Mouse (Mus musculus) liver, adult 2 months (tissue): ENCODE measurements at regions not wholly inside any gene's neighbourhood (a gene's known extent, or its start where the extent isn't known, plus 50 kb on each side); places are given as distances from the start of the nearest gene placed in this dataset.

ENCODE experiments used
- DNase-seq: peaks from one replicate; pipeline ENCODE4 v3.0.0-alpha.2; 2011; ENCODE audit warnings: low read depth, low spot score; ENCODE audit errors: extremely low read depth
- H3K27ac ChIP-seq: fragments of 200-500 bp; replicated peaks from 2 replicates; pipeline ENCODE4 v1.5.1; 2012; ENCODE audit warnings: low read depth, mild to moderate bottlenecking, control low read depth, inconsistent platforms, low read length; ENCODE audit not compliant: insufficient read depth
- H3K27me3 ChIP-seq: fragments of 200-500 bp; 2 replicates; pipeline ENCODE4 v1.6.1; 2012; ENCODE audit warnings: mild to moderate bottlenecking, moderate library complexity, low read length, inconsistent platforms; ENCODE audit not compliant: control insufficient read depth, insufficient read depth
- H3K36me3 ChIP-seq: fragments of 200-500 bp; 2 replicates; pipeline ENCODE4 v1.6.1; 2012; ENCODE audit warnings: low read length, inconsistent platforms; ENCODE audit not compliant: control insufficient read depth, insufficient read depth
- H3K4me1 ChIP-seq: fragments of 200-500 bp; 2 replicates; pipeline ENCODE4 v1.6.1; 2011; ENCODE audit warnings: low read length; ENCODE audit not compliant: control insufficient read depth, insufficient read depth
- H3K4me3 ChIP-seq: fragments of 200-500 bp; 2 replicates; pipeline ENCODE4 v1.5.1; 2011; ENCODE audit warnings: low read depth, mild to moderate bottlenecking, control low read depth, low read length, moderate library complexity; ENCODE audit not compliant: insufficient read depth
- H3K79me2 ChIP-seq: fragments of 200-500 bp; 2 replicates; pipeline ENCODE4 v1.6.1; 2012; ENCODE audit warnings: inconsistent platforms, mild to moderate bottlenecking, low read length, moderate library complexity; ENCODE audit not compliant: control insufficient read depth, insufficient read depth
- H3K9ac ChIP-seq: fragments of 200-500 bp; 2 replicates; pipeline ENCODE4 v1.6.1; 2012; ENCODE audit warnings: low read depth, mild to moderate bottlenecking, control low read depth, inconsistent platforms, low read length
- CTCF ChIP-seq: fragments of 200-500 bp; IDR thresholded peaks from 2 replicates; pipeline ENCODE4 v1.5.1; 2011; ENCODE audit warnings: low read depth, low read length, control low read depth
- POLR2A ChIP-seq: fragments of 200-500 bp; IDR thresholded peaks from 2 replicates; pipeline ENCODE4 v1.6.1; 2011; ENCODE audit warnings: low read length, control low read depth; ENCODE audit not compliant: insufficient read depth; ENCODE audit errors: extremely low read depth
- WGBS: fragments of 180-500 bp; shearing (Covaris S2); methylation state at CpG from one replicate; pipeline ENCODE4 v1.1.7; 2018; 5-methylcytosine and 5-hydroxymethylcytosine counted together

DNA sequence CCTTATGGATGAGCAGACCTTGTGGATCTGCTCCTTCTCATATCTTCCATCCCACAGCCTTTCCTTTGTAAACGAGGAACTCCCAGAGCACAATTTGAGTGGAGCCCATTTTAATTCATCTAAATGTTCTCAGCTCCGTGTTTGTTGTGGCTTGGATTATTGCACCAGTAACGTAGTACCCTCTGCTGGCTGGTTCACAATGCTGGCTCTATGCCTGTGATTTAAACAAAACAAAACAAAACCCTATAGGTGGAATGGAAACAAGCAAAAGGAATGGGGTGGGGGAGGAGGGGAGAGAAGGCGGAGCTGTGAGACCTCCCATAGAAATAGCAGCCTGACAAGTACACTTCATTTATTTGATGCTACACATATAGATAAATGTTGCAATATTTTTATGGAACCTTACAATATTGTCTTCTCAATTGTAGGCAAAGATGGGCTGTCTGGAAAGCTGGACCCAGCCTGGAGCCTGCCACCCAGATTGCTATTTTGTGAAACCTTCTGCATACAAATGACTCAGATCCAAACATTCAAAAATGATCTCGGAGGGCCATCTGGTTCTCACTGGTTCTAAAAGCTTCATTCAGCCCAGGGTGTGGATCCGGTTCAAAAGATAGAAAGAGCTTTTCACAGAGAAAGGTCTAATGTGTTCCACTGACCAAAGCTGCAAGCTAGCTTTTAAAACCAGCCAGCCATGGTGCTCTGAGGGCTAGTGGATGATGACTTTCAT lies 230.3 kb upstream of the Ubash3b start:
- Histone ChIP-seq H3K9ac (no peak overlapping the region), H3K27me3 (no peaks in the 10 kb centered on the region; the same call in 1 of the 2 replicates), H3K27ac (no peak overlapping the region), H3K4me3 (no peak overlapping the region), H3K36me3 (no peaks in the 10 kb centered on the region), H3K4me1 (no peaks in the 10 kb centered on the region), H3K79me2 (no peaks in the 10 kb centered on the region)
- DNase-seq: no peak
- 61% methylated on average over 6 of the region's 6 CpGs for WGBS
- TF ChIP-seq CTCF (no peak), POLR2A (no peak)

DNA sequence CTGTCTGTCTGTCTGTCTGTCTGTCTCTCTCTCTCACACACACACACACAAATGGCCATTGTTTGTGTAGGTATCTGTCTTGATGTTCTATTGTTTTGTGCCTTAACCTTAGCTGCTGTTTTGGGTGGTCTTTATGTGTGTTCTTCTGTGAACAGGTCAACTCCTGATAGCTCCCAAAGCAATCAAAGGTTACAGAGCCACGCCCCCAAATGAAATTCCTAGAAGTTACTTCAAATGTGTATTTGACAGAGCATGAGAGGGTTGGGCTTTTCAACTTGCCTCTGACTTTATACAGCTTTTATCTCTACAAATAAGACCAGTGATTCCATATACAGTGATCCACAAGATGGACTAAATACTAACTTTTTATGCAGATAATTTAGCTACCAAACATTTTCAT lies 217.8 kb upstream of the Ubash3b start:
- Histone ChIP-seq H3K9ac (no peak overlapping the region), H3K27me3 (0 out of 2 replicates have a peak, but pooled peaks cover 3% of the 10 kb centered on the region), H3K4me3 (no peak overlapping the region), H3K79me2 (no peaks in the 10 kb centered on the region), H3K4me1 (no peaks in the 10 kb centered on the region), H3K27ac (no peak overlapping the region), H3K36me3 (no peaks in the 10 kb centered on the region)
- TF ChIP-seq CTCF (no peak), POLR2A (no peak)
- DNase-seq: no peak
- WGBS: 91% methylated on average over 1 of the region's 1 CpGs

DNA sequence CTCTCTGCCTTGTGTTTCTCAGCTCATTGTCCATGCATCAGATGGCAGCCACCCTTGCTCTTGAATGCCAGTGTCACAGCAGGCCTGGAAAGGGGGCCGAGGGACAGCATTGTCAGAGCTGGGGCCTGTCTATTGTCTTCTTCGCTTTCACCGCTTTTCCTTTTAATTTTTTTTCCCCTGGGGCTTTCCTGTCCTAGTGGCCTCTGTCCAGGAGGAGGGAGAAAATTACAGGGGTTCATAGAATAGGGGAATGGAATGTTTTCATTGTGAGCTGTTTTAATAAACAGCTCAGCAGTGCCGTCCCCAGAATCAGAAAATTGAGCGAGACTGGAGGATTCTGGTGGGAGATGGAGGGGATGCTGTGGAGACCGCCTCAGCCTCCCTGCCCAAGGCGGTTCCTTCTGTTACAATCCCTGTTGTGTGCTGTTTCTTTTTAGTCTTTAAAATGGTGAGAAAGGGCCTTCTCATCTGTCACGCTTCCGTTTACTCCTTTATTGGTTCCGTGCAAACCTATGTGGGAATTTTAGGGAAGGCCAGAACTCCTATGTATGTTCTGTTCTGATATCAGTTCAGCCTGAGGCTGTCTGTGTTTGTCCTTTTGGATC lies 217.2 kb upstream of the Ubash3b start:
- DNase-seq: no peak
- H3K79me2 ChIP-seq: no peaks in the 10 kb centered on the region
- no peak overlapping the region for H3K27ac ChIP-seq
- 0 out of 2 replicates have a peak, but pooled peaks cover 3% of the 10 kb centered on the region for H3K27me3 ChIP-seq
- TF ChIP-seq CTCF: no peak
- TF ChIP-seq POLR2A: no peak
- H3K4me1 ChIP-seq: no peaks in the 10 kb centered on the region
- no peaks in the 10 kb centered on the region for H3K36me3 ChIP-seq
- 90% methylated on average over 10 of the region's 10 CpGs for WGBS
- H3K4me3 ChIP-seq: no peak overlapping the region
- H3K9ac ChIP-seq: no peak overlapping the region

DNA sequence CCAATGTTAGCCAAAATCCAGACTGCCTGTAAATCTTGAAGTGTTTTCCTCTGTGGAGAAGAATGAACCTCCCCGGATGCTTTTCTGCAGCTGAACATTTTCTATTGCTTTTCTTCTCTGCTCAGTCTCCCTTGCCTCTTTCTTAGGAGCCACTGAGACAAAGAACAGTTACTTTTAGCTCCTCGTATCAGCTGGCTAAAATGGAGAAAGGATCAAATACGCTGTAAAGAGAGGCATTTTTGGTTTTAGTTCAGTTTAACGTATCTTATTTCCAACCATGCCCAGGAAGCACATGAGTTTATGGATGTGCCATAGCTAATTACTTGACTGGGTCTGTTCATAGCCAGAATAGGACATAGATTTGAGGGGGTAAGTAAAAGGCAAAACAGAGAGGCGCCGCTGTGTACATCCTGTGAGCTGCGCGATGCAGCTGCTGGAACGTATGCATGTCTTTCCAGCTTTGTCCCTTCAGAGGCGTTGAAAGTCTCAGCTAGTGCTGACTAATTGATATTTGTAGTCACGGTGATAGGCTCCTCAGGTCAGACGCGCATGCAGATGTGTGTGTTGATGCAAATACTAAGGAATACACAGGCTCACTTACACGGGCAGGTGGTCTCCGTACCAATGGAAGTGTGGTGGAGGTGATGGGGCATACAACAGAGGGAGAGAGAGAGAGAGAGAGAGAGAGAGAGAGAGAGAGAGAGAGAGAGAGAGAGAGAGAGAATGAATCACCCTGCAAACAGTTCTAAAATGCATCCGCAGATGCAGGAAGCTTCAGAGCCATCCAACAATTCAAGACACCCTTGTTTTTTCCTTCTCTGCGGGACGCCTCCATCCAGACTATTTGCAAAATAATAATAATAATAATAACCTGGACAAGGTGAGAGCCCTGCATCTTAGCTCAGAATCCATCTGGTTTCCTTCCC lies 216.5 kb upstream of the Ubash3b start:
- TF ChIP-seq CTCF: no peak
- TF ChIP-seq POLR2A: no peak
- H3K4me3 ChIP-seq: no peak overlapping the region
- no peaks in the 10 kb centered on the region for H3K4me1 ChIP-seq
- 0 out of 2 replicates have a peak, but pooled peaks cover 3% of the 10 kb centered on the region for H3K27me3 ChIP-seq
- no peak overlapping the region for H3K27ac ChIP-seq
- H3K9ac ChIP-seq: no peak overlapping the region
- 83% methylated on average over 18 of the region's 18 CpGs for WGBS
- no peaks in the 10 kb centered on the region for H3K36me3 ChIP-seq
- no peaks in the 10 kb centered on the region for H3K79me2 ChIP-seq
- no peak for DNase-seq

DNA sequence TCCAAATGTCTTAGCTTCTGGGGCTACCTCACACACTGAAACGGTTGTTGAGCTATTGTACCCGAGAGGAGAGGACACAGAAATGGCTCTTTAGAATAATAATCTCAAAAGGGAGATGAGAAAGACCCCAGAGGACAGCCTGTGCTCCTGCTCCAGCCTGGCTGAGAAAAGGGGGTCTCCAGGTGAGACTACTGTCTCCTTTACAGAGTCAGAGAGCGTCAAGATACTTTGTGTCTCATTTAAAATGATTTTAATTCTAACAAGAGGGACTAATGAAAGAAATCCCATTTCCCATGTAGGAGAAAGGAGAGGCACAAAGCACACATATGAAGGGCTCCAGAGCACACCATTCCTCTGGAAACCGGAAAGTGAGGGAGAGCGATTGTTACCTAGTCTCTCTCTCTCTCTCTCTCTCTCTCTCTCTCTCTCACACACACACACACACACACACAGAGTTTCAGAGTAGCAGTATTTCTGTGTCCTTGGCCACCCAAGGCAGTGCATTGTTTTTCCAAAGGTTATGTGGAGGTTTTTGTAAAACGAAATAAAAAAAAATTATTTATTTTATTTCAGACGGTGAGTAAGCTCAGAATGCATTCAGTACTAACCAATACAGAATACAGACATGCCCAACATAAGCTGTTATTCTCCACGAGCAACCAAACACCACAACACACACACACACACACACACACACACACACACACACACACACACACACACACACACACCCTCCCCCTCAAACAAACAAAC lies 215.6 kb upstream of the Ubash3b start:
- Histone ChIP-seq H3K4me3 (no peak overlapping the region), H3K4me1 (no peaks in the 10 kb centered on the region), H3K36me3 (no peaks in the 10 kb centered on the region), H3K79me2 (no peaks in the 10 kb centered on the region), H3K27me3 (0 out of 2 replicates have a peak, but pooled peaks cover 3% of the 10 kb centered on the region), H3K27ac (no peak overlapping the region), H3K9ac (no peak overlapping the region)
- WGBS: 59% methylated on average over 8 of the region's 8 CpGs
- DNase-seq: no peak
- no peak for TF ChIP-seq POLR2A
- TF ChIP-seq CTCF: no peak
